Mouse (Mus musculus) forelimb bud, embryonic 11.5 days (tissue): Measurements from ENCODE around the gene Plxna4.

Experiments used
- DNase-seq: peaks from one replicate; pipeline ENCODE4 v3.0.0-alpha.2; 2012; ENCODE audit warnings: low read depth, low spot score

Plxna4 gene

GRCm38 (mm10) chr6:32260341-32260740 lies 327.7 kb downstream of the Plxna4 start:
- DNase-seq = no peak

- DNase-seq = no peak
Observed at GRCm38 (mm10) chr6:32255191-32255590, 332.8 kb downstream of the Plxna4 start.

- DNase-seq = peak; percentile 20
Observed at GRCm38 (mm10) chr6:32252168-32252567, 335.8 kb downstream of the Plxna4 start.

- peak; percentile 28 for DNase-seq
Observed at GRCm38 (mm10) chr6:32251674-32252073, 336.3 kb downstream of the Plxna4 start.

GRCm38 (mm10) chr6:32246036-32246435 lies 342.0 kb downstream of the Plxna4 start:
- no peak for DNase-seq

GRCm38 (mm10) chr6:32243040-32243439 lies 345.0 kb downstream of the Plxna4 start:
- DNase-seq = no peak

GRCm38 (mm10) chr6:32231383-32231782 lies 356.6 kb downstream of the Plxna4 start:
- peak; percentile 64 for DNase-seq

GRCm38 (mm10) chr6:32226636-32227035 lies 361.4 kb downstream of the Plxna4 start:
- DNase-seq = no peak

GRCm38 (mm10) chr6:32224007-32224703 lies 363.8 kb downstream of the Plxna4 start:
- no peak for DNase-seq

- DNase-seq = no peak
Observed at GRCm38 (mm10) chr6:32220765-32221164, 367.2 kb downstream of the Plxna4 start.

GRCm38 (mm10) chr6:32218544-32218943 lies 369.4 kb downstream of the Plxna4 start:
- no peak for DNase-seq

GRCm38 (mm10) chr6:32212439-32212838 lies 375.6 kb downstream of the Plxna4 start:
- no peak for DNase-seq

- DNase-seq = no peak
Observed at GRCm38 (mm10) chr6:32210139-32210538, 377.9 kb downstream of the Plxna4 start.

- DNase-seq = no peak
Observed at GRCm38 (mm10) chr6:32208951-32209350, 379.0 kb downstream of the Plxna4 start.

GRCm38 (mm10) chr6:32204253-32204652 lies 383.7 kb downstream of the Plxna4 start:
- DNase-seq = no peak

GRCm38 (mm10) chr6:32203389-32203788 lies 384.6 kb downstream of the Plxna4 start:
- no peak for DNase-seq

- no peak for DNase-seq
Observed at GRCm38 (mm10) chr6:32202664-32203192, 385.3 kb downstream of the Plxna4 start.

GRCm38 (mm10) chr6:32201506-32201905 lies 386.5 kb downstream of the Plxna4 start:
- no peak for DNase-seq

- DNase-seq = no peak
Observed at GRCm38 (mm10) chr6:32199616-32200015, 388.4 kb downstream of the Plxna4 start.

GRCm38 (mm10) chr6:32196913-32197312 lies 391.1 kb downstream of the Plxna4 start:
- DNase-seq = no peak

- DNase-seq = no peak
Observed at GRCm38 (mm10) chr6:32193046-32193445, 394.9 kb downstream of the Plxna4 start.

- no peak for DNase-seq
Observed at GRCm38 (mm10) chr6:32184402-32184985, 403.5 kb downstream of the Plxna4 start.

GRCm38 (mm10) chr6:32183651-32184185 lies 404.3 kb downstream of the Plxna4 start:
- DNase-seq = no peak
